Mouse (Mus musculus): ENCODE results near the gene Gm20481.
"Not testable (repeated sequence)": the region's sequence is repeated elsewhere in the genome, so short reads cannot be mapped to it uniquely, and the experiment has no call there.

Gm20481 gene

GRCm38 (mm10) chr17:35005158-35005557, 35.4 kb downstream of the Gm20481 start:
- DNase-seq, result no peak

DNA sequence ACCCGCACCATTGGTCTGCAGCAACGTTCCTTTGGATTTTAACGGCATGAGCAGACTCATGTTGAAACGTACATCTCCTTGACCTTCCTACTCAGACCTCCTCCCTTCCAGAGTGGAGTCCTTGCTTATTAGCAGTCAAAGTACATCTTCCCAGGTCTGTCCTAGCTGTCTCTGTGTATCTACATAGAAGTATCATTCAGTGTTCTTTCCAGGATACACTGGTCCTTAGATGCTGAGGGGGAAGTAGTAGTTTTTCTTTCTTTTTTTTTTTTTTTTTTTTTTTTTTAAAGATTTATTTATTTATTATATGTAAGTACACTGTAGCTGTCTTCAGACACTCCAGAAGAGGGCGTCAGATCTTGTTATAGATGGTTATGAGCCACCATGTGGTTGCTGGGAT, 36.2 kb downstream of the Gm20481 start:
- DNase-seq, result not testable (repeated sequence)

DNA sequence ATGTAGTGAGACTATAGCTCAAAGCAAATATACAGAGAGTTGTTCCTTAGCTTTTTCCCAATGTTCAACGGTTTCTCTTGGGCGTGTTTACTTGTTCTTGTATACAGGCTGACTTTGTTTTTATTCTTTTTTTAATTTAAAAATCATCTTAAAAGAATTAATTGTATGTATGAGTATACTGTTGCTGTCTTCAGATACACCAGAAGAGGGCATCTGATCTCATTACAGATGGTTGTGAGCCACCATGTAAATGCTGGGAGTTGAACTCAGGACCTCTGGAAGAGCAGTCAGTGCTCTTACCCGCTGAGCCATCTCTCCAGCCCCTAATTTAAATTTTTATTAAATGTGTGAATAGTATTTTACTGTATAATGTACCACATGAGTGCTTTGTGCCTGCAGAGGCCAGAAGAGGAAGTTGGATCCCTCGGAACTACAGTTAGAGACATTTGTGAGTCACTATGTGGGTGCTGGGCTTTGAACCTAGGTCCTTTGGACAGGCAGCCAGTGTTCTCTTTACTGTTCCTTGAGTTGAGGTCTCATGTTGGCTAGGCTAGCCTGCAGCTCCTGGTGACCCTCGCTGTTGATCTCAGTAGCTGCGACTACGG, 37.8 kb downstream of the Gm20481 start:
- no peak for DNase-seq

- no peak for DNase-seq
Measured at GRCm38 (mm10) chr17:35009586-35009985, 39.9 kb downstream of the Gm20481 start.

DNA sequence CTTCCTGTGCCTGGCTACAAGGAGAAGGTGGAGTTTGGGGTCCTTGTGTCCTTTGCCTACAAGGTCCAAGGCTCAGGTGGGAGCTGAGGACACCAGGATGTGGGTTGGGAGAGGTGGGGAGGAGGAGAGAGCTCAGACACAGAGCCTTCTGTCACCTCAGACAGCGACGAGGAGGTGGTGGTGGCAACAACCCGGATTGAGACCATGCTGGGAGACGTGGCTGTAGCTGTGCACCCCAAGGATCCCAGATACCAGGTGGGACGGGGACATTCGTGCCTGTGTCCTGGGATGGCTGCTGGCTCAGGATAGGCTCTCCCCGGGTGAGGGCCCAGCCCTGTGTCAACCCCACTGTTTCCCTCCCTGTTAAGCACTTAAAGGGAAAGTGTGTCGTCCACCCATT, 41.7 kb downstream of the Gm20481 start:
- no peak for DNase-seq

DNA sequence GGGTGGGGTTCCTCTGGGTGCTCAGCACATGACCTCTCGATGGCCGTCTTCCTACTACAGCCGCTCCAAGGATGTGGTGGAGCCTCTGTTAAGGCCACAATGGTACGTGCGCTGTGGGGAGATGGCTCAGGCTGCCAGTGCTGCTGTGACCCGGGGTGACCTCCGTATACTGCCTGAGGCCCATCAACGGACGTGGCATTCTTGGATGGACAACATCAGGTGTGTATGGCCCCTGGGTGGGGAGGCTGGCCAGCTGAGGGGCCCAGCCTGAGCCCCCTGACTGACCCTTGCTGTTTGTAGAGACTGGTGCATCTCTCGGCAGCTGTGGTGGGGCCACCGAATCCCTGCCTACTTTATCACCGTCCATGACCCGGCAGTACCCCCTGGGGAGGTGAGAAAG, 42.7 kb downstream of the Gm20481 start:
- no peak for DNase-seq

DNA sequence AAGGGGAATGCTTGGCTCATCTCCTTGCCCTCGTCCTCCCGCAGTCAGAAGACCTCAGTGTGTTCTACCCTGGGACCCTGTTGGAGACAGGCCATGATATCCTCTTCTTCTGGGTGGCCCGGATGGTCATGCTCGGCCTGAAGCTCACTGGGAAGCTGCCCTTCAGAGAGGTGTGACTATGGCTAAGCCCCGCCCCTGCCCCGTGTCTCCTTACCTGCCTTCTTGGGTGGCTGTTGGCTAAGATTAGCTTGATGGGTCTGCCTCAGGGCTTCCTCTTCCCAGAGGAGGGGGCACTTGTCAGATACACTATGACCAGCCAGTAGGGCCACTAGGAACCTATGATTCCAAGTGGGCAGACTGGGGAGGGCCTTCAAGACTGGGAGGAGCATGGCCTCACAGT, 43.5 kb downstream of the Gm20481 start:
- DNase-seq, result no peak

DNA sequence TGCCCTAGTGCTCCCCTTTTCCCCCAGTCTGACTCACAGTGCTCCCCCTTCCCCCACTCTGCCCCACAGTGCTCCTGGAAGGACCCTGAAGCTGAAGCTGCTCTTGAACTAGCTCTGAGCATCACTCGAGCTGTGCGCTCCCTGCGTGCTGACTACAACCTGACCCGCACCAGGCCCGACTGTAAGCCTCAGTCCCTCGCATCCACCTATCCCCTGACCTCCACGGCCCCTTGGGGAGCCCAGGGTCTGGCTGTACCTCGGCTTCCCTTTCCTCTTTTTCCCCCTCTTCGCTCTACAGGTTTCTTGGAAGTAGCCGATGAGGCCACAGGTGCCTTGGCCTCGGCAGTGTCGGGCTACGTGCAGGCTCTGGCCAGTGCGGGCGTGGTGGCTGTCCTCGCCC, 45.6 kb downstream of the Gm20481 start:
- DNase-seq, result no peak

DNA sequence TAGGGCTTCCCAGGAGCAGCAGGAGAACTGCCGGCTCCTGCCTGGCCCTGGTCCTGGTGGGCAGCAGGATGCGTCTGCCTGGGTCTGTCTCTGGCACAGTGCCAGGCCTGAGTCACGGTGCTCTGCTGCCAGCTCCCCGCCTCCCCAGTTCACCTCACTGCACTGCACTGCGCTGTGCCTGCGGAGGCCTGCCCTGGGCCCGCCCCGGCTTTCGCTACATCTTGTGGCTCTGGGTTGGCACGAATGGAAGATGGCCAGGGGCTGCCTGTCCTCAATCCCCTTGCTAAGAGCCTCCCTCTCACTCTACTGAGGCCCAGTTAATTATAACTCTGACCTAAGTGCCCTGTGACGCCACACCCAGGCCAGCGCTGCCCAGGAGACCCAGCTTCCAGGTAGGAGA, 46.7 kb downstream of the Gm20481 start, which contains the start of gene Vwa7:
TSS of gene Vwa7 (plus strand) at position 204 of the 400 bp plus-strand sequence.
- DNase-seq, result peak; percentile 33

- no peak for DNase-seq
Measured at GRCm38 (mm10) chr17:35016791-35017705, 47.3 kb downstream of the Gm20481 start.

DNA sequence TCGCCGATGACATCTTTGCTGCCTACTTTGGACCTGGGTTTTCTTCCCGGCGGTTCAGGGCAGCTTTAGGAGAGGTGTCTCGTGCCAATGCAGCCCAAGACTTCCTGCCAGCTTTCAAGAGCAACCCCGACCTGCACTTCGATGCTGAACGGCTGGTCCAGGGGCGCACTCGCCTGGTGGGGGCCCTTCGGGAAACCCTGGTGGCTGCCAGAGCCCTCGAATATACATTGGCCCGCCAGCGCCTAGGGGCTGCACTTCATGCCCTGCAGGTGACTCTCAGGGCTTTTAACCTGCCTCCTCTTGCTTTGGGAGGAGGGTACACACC, 48.0 kb downstream of the Gm20481 start:
- DNase-seq, result no peak

DNA sequence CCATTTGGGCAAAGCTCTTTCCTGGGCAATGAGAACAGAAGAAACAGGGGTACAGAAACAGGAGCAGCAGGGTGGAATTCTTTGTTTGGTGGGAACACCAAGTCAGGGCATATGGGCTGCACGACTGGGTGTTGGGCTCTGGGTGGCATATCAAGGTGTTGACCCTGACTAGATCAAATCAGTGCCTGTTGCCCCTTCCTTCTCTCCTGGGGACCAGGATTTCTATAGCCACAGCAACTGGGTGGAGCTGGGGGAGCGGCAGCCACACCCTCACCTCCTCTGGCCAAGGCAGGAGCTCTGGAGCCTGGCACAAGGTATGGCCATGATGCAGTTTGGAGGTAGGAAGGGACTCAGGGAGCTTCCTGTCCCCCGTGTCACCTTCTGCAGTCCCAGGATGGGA, 48.5 kb downstream of the Gm20481 start:
- no peak for DNase-seq

- DNase-seq, result no peak
Measured at GRCm38 (mm10) chr17:35019894-35020293, 50.2 kb downstream of the Gm20481 start.

GRCm38 (mm10) chr17:35020551-35020950, 50.8 kb downstream of the Gm20481 start:
- DNase-seq, result no peak

DNA sequence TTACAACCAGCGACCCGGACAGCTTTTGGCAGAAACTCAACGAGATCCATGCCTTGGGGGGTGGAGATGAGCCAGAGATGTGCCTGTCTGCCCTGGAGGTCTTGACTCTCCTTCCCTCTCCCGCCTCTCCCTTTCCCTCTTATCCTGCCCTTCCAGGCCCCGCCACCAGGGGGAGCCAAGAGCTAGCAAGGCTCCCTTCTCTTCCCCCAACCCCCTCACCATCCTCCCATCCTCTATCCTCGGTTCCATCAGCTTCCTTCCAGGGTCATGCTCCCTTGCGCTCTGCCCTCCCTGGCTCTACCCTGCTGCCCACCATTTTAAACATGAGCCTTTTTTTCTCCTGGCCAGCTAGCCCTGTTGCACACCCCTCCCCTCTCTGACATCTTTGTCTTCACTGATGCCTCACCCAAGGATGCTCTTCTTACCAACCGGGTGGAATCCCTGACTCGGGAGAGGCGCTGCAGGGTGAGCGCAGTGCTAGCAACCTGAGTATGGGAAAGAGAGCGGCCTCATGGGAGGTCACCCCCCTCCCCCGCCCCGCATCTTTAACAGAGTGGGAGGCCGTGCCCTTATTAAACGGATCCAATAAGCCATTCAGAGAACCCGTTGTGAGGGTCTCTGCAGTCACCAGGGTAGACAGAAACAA, 51.6 kb downstream of the Gm20481 start:
- DNase-seq, result peak; percentile 91
